Mouse (Mus musculus) kidney, adult 2 months (tissue): ENCODE measurements around the gene Krtap9-1.
A peak's percentile ranks its signal among the peaks of the same experiment; 100 is the strongest.

ENCODE experiments used
- CTCF ChIP-seq: fragments of 200-500 bp; conservative IDR thresholded peaks from 2 replicates; pipeline ENCODE4 v1.5.1; 2011; ENCODE audit warnings: low read depth, mild to moderate bottlenecking, control low read depth, low read length, moderate library complexity, mixed read lengths; ENCODE audit not compliant: insufficient read depth, insufficient read length
- POLR2A ChIP-seq: fragments of 200-500 bp; IDR thresholded peaks from one replicate; pipeline ENCODE4 v1.6.1; 2011; ENCODE audit warnings: low read depth, low read length, control low read depth

DNA sequence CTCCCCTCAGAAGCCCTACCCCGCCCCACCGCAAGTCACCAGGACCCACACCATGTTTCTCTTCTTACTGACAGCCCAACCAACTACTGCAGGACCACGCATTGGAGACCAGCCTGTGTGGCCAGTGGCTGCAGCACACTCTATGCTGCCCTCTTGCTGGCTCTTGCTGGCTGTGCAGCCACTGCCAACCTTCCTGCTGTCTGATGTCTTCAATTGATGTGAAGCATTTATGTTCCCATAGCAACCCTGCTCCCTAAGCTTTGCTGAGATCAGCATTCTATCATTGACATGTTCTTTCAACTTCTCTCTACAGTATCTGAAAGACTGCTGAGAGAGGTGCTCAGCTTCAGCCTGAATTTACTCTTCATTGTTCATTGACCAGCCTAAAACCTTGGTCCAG, 19.1 kb upstream of the Krtap9-1 start:
- peak; percentile 45 for TF ChIP-seq CTCF
- no peak for TF ChIP-seq POLR2A
